Mouse (Mus musculus) MEL (cell line): ENCODE data around the gene Il6ra. TPM values are rescaled to one million over a fixed set of nuclear protein-coding genes. Genes with fewer than 3 reads are reported as not detected.

ENCODE experiments used
- DNase-seq: peaks from one replicate; pipeline ENCODE4 v3.0.0; 2011; ENCODE audit warnings: low read depth, low spot score
- H3K27ac ChIP-seq: 2 replicates; pipeline ENCODE4 v1.5.1; 2012; ENCODE audit warnings: low read depth, mild to moderate bottlenecking, control low read depth, low read length, moderate library complexity; ENCODE audit not compliant: control insufficient read depth
- H3K27me3 ChIP-seq, 2 experiments: fragments of 150-350 bp in 1 of 2; sonication (generic) in 1 of 2; 2 replicates each; pipeline ENCODE4 v1.6.1; 2012; ENCODE audit warnings: low read length in 2 of 2, mild to moderate bottlenecking in 2 of 2, improper control_type of control experiment in 1 of 2, moderate library complexity in 1 of 2; ENCODE audit not compliant: insufficient read depth in 2 of 2, control insufficient read depth in 1 of 2
- H3K36me3 ChIP-seq, 2 experiments: 2 replicates each; pipeline ENCODE4 v1.6.1; 2012 to 2014; ENCODE audit warnings: low read length in 2 of 2, improper control_type of control experiment in 1 of 2, inconsistent platforms in 1 of 2, mild to moderate bottlenecking in 1 of 2; ENCODE audit not compliant: insufficient read depth in 2 of 2, control insufficient read depth in 1 of 2
- H3K4me1 ChIP-seq, 2 experiments: fragments of 150-350 bp in 1 of 2; sonication (generic) in 1 of 2; 2 replicates each; pipeline ENCODE4 v1.6.1; 2012; ENCODE audit warnings: low read length in 2 of 2, improper control_type of control experiment in 1 of 2, mild to moderate bottlenecking in 1 of 2; ENCODE audit not compliant: insufficient read depth in 2 of 2, control insufficient read depth in 1 of 2
- H3K4me3 ChIP-seq, 2 experiments: fragments of 150-350 bp in 1 of 2; sonication (generic) in 1 of 2; 2 replicates each; pipeline ENCODE4 v1.5.1; 2012; ENCODE audit warnings: low read depth in 2 of 2, low read length in 2 of 2, mild to moderate bottlenecking in 2 of 2, moderate library complexity in 2 of 2, control low read depth in 1 of 2, improper control_type of control experiment in 1 of 2; ENCODE audit not compliant: control insufficient read depth in 1 of 2, insufficient read depth in 1 of 2
- H3K79me2 ChIP-seq: 2 replicates; pipeline ENCODE4 v1.6.1; 2012; ENCODE audit warnings: mild to moderate bottlenecking, low read length, moderate library complexity; ENCODE audit not compliant: control insufficient read depth, poor library complexity, insufficient read depth
- H3K9ac ChIP-seq: 2 replicates; pipeline ENCODE4 v1.6.1; 2012; ENCODE audit warnings: low read depth, mild to moderate bottlenecking, control low read depth, low read length, moderate library complexity; ENCODE audit not compliant: control insufficient read depth, poor library complexity, severe bottlenecking
- H3K9me3 ChIP-seq: fragments of 150-350 bp; sonication (generic); replicated peaks from 2 replicates; pipeline ENCODE4 v1.6.1; 2012; ENCODE audit warnings: mild to moderate bottlenecking, low read length, improper control_type of control experiment, moderate library complexity; ENCODE audit not compliant: insufficient read depth
- CHD1 ChIP-seq: IDR thresholded peaks from 2 replicates; pipeline ENCODE4 v1.6.1; 2012; ENCODE audit warnings: low read depth, mild to moderate bottlenecking, inconsistent platforms, low read length, improper control_type of control experiment
- CHD2 ChIP-seq: IDR thresholded peaks from 2 replicates; pipeline ENCODE4 v1.6.1; 2011; ENCODE audit warnings: low read length, improper control_type of control experiment
- CTCF ChIP-seq, 3 experiments: IDR thresholded peaks in 2 of 3; conservative IDR thresholded peaks in 1 of 3; 2 replicates each; pipeline ENCODE4 v1.5.1; 2011 to 2012; ENCODE audit warnings: low read length in 3 of 3, low read depth in 2 of 3, mild to moderate bottlenecking in 2 of 3, improper control_type of control experiment in 1 of 3, inconsistent platforms in 1 of 3, mixed read lengths in 1 of 3, moderate library complexity in 1 of 3; ENCODE audit not compliant: control insufficient read depth in 1 of 3, insufficient read depth in 1 of 3, poor library complexity in 1 of 3, severe bottlenecking in 1 of 3
- E2F4 ChIP-seq: IDR thresholded peaks from 2 replicates; pipeline ENCODE4 v1.6.1; 2011; ENCODE audit warnings: low read depth, low read length, improper control_type of control experiment, borderline replicate concordance
- ELF1 ChIP-seq: IDR thresholded peaks from 2 replicates; pipeline ENCODE4 v1.6.1; 2014; ENCODE audit warnings: low read depth, mild to moderate bottlenecking, inconsistent platforms, low read length, improper control_type of control experiment, moderate library complexity
- EP300 ChIP-seq, 2 experiments: IDR thresholded peaks; 2 replicates each; pipeline ENCODE4 v1.6.1; 2011; ENCODE audit warnings: improper control_type of control experiment in 2 of 2, low read length in 2 of 2, low read depth in 1 of 2, mild to moderate bottlenecking in 1 of 2
- GABPA ChIP-seq: IDR thresholded peaks from 2 replicates; pipeline ENCODE4 v1.6.1; 2012; ENCODE audit warnings: low read depth, mild to moderate bottlenecking, inconsistent platforms, low read length, improper control_type of control experiment, moderate library complexity
- HCFC1 ChIP-seq: IDR thresholded peaks from 2 replicates; pipeline ENCODE4 v1.6.1; 2012; ENCODE audit warnings: low read depth, mild to moderate bottlenecking, inconsistent platforms, low read length, improper control_type of control experiment, moderate library complexity
- KAT2A ChIP-seq: conservative IDR thresholded peaks from 2 replicates; pipeline ENCODE4 v1.6.1; 2012; ENCODE audit warnings: low read depth, low read length, improper control_type of control experiment, inconsistent platforms
- MAFK ChIP-seq: IDR thresholded peaks from 2 replicates; pipeline ENCODE4 v1.6.1; 2011; ENCODE audit warnings: low read depth, mild to moderate bottlenecking, low read length, improper control_type of control experiment, borderline replicate concordance
- MAX ChIP-seq: IDR thresholded peaks from 2 replicates; pipeline ENCODE4 v1.6.1; 2011; ENCODE audit warnings: low read length, improper control_type of control experiment
- MXI1 ChIP-seq: IDR thresholded peaks from 2 replicates; pipeline ENCODE4 v1.6.1; 2011; ENCODE audit warnings: mild to moderate bottlenecking, low read depth, low read length, improper control_type of control experiment
- MYB ChIP-seq: IDR thresholded peaks from 2 replicates; pipeline ENCODE4 v1.6.1; 2011; ENCODE audit warnings: mild to moderate bottlenecking, low read depth, low read length, improper control_type of control experiment
- NRF1 ChIP-seq: IDR thresholded peaks from 2 replicates; pipeline ENCODE4 v1.6.1; 2014; ENCODE audit warnings: low read depth, mild to moderate bottlenecking, inconsistent platforms, low read length, improper control_type of control experiment, moderate library complexity; ENCODE audit not compliant: poor library complexity, insufficient read depth, severe bottlenecking
- POLR2A ChIP-seq, 2 experiments: IDR thresholded peaks; 2 replicates each; pipeline ENCODE4 v1.6.1; 2011 to 2012; ENCODE audit warnings: low read length in 2 of 2, mild to moderate bottlenecking in 2 of 2, control low read depth in 1 of 2, improper control_type of control experiment in 1 of 2, low read depth in 1 of 2, moderate library complexity in 1 of 2; ENCODE audit not compliant: control insufficient read depth in 1 of 2, insufficient read depth in 1 of 2, poor library complexity in 1 of 2
- POLR2AphosphoS2 ChIP-seq: IDR thresholded peaks from 2 replicates; pipeline ENCODE4 v1.6.1; 2011; ENCODE audit warnings: low read length, improper control_type of control experiment
- SIN3A ChIP-seq: IDR thresholded peaks from 2 replicates; pipeline ENCODE4 v1.6.1; 2012; ENCODE audit warnings: low read length, improper control_type of control experiment, inconsistent platforms
- TAL1 ChIP-seq: IDR thresholded peaks from 2 replicates; pipeline ENCODE4 v1.6.1; 2012; ENCODE audit warnings: mild to moderate bottlenecking, inconsistent platforms, low read length, moderate library complexity, mixed read lengths
- TBP ChIP-seq: IDR thresholded peaks from 2 replicates; pipeline ENCODE4 v1.8.0; 2011; ENCODE audit warnings: low read depth, low read length, improper control_type of control experiment
- UBTF ChIP-seq: IDR thresholded peaks from 2 replicates; pipeline ENCODE4 v1.6.1; 2012; ENCODE audit warnings: low read depth, mild to moderate bottlenecking, inconsistent platforms, low read length, improper control_type of control experiment, moderate library complexity, borderline replicate concordance; ENCODE audit not compliant: insufficient read depth
- USF1 ChIP-seq: IDR thresholded peaks from 2 replicates; pipeline ENCODE4 v1.6.1; 2014; ENCODE audit warnings: low read depth, mild to moderate bottlenecking, inconsistent platforms, low read length, improper control_type of control experiment, moderate library complexity
- USF2 ChIP-seq, 2 experiments: IDR thresholded peaks; 2 replicates each; pipeline ENCODE4 v1.6.1; 2011 to 2012; ENCODE audit warnings: improper control_type of control experiment in 2 of 2, low read length in 2 of 2, borderline replicate concordance in 1 of 2, inconsistent platforms in 1 of 2, low read depth in 1 of 2, mild to moderate bottlenecking in 1 of 2; ENCODE audit not compliant: insufficient read depth in 1 of 2
- ZMIZ1 ChIP-seq: IDR thresholded peaks from 2 replicates; pipeline ENCODE4 v1.6.1; 2012; ENCODE audit warnings: low read depth, mild to moderate bottlenecking, inconsistent platforms, low read length, improper control_type of control experiment, moderate library complexity
- ZNF384 ChIP-seq: IDR thresholded peaks from 2 replicates; pipeline ENCODE4 v1.6.1; 2012; ENCODE audit warnings: low read depth, mild to moderate bottlenecking, inconsistent platforms, low read length, improper control_type of control experiment
- polyA plus RNA-seq, 2 experiments: library from polyadenylated mRNA; stranded (reverse) in 1 of 2; unstranded in 1 of 2; fragments of >175 nt in 1 of 2; fragments of >200 nt in 1 of 2; gene quantifications; 2 replicates each; pipeline versions ENCODE4 v1.2.1 to v1.2.4; 2012; ENCODE audit warnings: low replicate concordance in 2 of 2, low read depth in 1 of 2; ENCODE audit not compliant: insufficient read length in 2 of 2, insufficient read depth in 1 of 2, missing spikeins in 1 of 2
- total RNA-seq: library from RNA; depleted of rRNA; stranded (reverse); fragments of 300-350 nt; gene quantifications from 2 replicates; pipeline ENCODE4 v1.2.3, GENCODE M21; 2012

The Il6ra gene
- total and polyA plus RNA-seq, 3 experiments = 0.15 to 3.4 TPM; not detected in 1

GRCm38 (mm10) chr3:89875021-89875420 is 38.0 kb downstream of the Il6ra start:
- no peak for DNase-seq
- Histone ChIP-seq H3K27ac (no peak overlapping the region), H3K79me2 (no peaks in the 10 kb centered on the region), H3K27me3 (no peaks in the 10 kb centered on the region), H3K4me3 (no peak overlapping the region), H3K36me3 (peaks cover 0 to 28% of the 10 kb centered on the region in 2 experiments; a peak in 2 of 4 replicates), H3K9ac (no peak overlapping the region), H3K9me3 (no peaks in the 10 kb centered on the region)
- TF ChIP-seq CHD1 (no peak), MYB (no peak), UBTF (no peak), HCFC1 (no peak), CTCF (IDR thresholded peaks at IDR 0.05 in 2 of 3, conservative IDR thresholded peaks at IDR 0.05 in 1 of 3; ENCODE audit: control insufficient read depth in 1 of 3, insufficient read depth in 1 of 3, low read depth in 2 of 3, low read length in 3 of 3, poor library complexity in 1 of 3, severe bottlenecking in 1 of 3) (no peak), POLR2AphosphoS2 (no peak), SIN3A (no peak), MAX (no peak), E2F4 (no peak), ELF1 (no peak), CHD2 (no peak)
- TF ChIP-seq, all 39 proteins: peak for 0
- peaks cover 9 to 29% of the 10 kb centered on the region in 2 experiments for H3K4me1 ChIP-seq

GRCm38 (mm10) chr3:89874076-89874475 is 38.9 kb downstream of the Il6ra start:
- no peak overlapping the region for H3K9ac ChIP-seq
- no peak overlapping the region for H3K27ac ChIP-seq

More at GRCm38 (mm10) chr3:89874076-89874475, 38.9 kb downstream of the Il6ra start:
- no peaks in the 10 kb centered on the region for H3K9me3 ChIP-seq
- H3K79me2 ChIP-seq = no peaks in the 10 kb centered on the region
- TF ChIP-seq NRF1 (no peak), USF2 (IDR thresholded peaks at IDR 0.05; ENCODE audit: borderline replicate concordance in 1 of 2, insufficient read depth in 1 of 2, low read depth in 1 of 2, low read length in 2 of 2) (no peak), POLR2AphosphoS2 (no peak), GABPA (no peak), TBP (no peak), MAFK (no peak), POLR2A (IDR thresholded peaks at IDR 0.05; ENCODE audit: control insufficient read depth in 1 of 2, insufficient read depth in 1 of 2, low read depth in 1 of 2, low read length in 2 of 2, poor library complexity in 1 of 2) (no peak), SIN3A (no peak), EP300 (IDR thresholded peaks at IDR 0.05; ENCODE audit: low read depth in 1 of 2, low read length in 2 of 2) (no peak), KAT2A (no peak), TAL1 (no peak), ZMIZ1 (no peak), CHD1 (no peak), MXI1 (no peak), USF1 (no peak), HCFC1 (no peak), ZNF384 (no peak), ELF1 (no peak), MYB (no peak), CTCF (IDR thresholded peaks at IDR 0.05 in 2 of 3, conservative IDR thresholded peaks at IDR 0.05 in 1 of 3; ENCODE audit: control insufficient read depth in 1 of 3, insufficient read depth in 1 of 3, low read depth in 2 of 3, low read length in 3 of 3, poor library complexity in 1 of 3, severe bottlenecking in 1 of 3) (no peak)
- no peak overlapping the region for H3K4me3 ChIP-seq
- DNase-seq = no peak
- no peaks in the 10 kb centered on the region for H3K27me3 ChIP-seq
- peaks cover 9 to 32% of the 10 kb centered on the region in 2 experiments for H3K4me1 ChIP-seq
- H3K36me3 ChIP-seq = peaks cover 0 to 27% of the 10 kb centered on the region in 2 experiments; a peak in 2 of 4 replicates
